Mouse (Mus musculus) embryonic facial prominence, embryonic 12.5 days (tissue): ENCODE measurements at regions not wholly inside any gene's neighbourhood (a gene's known extent, or its start where the extent isn't known, plus 50 kb on each side); places are given as distances from the start of the nearest gene placed in this dataset.
"Not testable (repeated sequence)": the region's sequence is repeated elsewhere in the genome, so short reads cannot be mapped to it uniquely, and the experiment has no call there.

Source experiments
- ATAC-seq: fragments of 200-750 bp; cut with Nextera tagmentation; 2 replicates; pipeline ENCODE4 v1.8.0; 2017; ENCODE audit not compliant: insufficient number of reproducible peaks, insufficient read depth, low FRiP score, low TSS enrichment
- H3K27ac ChIP-seq: fragments of 300-500 bp; sonication (generic); 2 replicates; pipeline ENCODE4 v1.5.1; 2016; ENCODE audit warnings: mild to moderate bottlenecking
- H3K27me3 ChIP-seq: fragments of 300-500 bp; sonication (generic); 2 replicates; pipeline ENCODE4 v1.6.1; 2016; ENCODE audit warnings: mild to moderate bottlenecking, moderate library complexity
- H3K36me3 ChIP-seq: fragments of 300-500 bp; sonication (generic); 2 replicates; pipeline ENCODE4 v1.6.1; 2016; ENCODE audit warnings: mild to moderate bottlenecking
- H3K4me1 ChIP-seq: fragments of 300-500 bp; sonication (generic); 2 replicates; pipeline ENCODE4 v1.6.1; 2016
- H3K4me2 ChIP-seq: fragments of 300-500 bp; sonication (generic); replicated peaks from 2 replicates; pipeline ENCODE4 v1.6.1; 2016; ENCODE audit warnings: mild to moderate bottlenecking, moderate library complexity
- H3K4me3 ChIP-seq: fragments of 300-500 bp; sonication (generic); 2 replicates; pipeline ENCODE4 v1.5.1; 2016; ENCODE audit warnings: mild to moderate bottlenecking
- H3K9ac ChIP-seq: fragments of 300-500 bp; sonication (generic); 2 replicates; pipeline ENCODE4 v1.6.1; 2016; ENCODE audit warnings: mild to moderate bottlenecking, moderate library complexity
- H3K9me3 ChIP-seq: fragments of 300-500 bp; sonication (generic); 2 replicates; pipeline ENCODE4 v1.6.1; 2016; ENCODE audit warnings: mild to moderate bottlenecking, moderate library complexity
- WGBS: fragments of 180-500 bp; shearing (Covaris S2); methylation state at CpG from one replicate; pipeline ENCODE4 v1.1.7; 2016; 5-methylcytosine and 5-hydroxymethylcytosine counted together

DNA sequence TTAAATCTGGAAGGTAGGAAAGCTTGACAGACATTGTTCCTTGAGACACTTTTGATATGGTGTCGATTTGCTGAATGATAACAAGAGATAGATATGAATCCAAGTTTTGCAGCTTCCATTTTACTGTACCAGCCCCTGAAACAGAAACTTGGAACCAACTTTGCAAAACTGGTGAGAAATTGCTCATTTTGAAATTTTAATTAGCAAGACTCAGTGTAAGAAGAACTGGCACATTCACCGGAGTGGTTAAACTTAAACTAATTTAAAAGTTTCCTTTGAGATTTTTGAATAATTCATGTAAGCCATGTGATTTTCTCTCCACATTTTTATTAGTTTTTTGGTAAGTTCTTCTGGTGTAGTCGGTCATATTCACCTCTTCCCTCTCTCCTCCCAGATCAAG, 85.3 kb downstream of the Slitrk1 start:
- Histone ChIP-seq H3K9me3 (no peaks in the 10 kb centered on the region), H3K27me3 (no peaks in the 10 kb centered on the region), H3K4me2 (no peak overlapping the region), H3K36me3 (no peaks in the 10 kb centered on the region), H3K4me1 (no peaks in the 10 kb centered on the region), H3K27ac (no peak overlapping the region), H3K4me3 (no peak overlapping the region), H3K9ac (no peak overlapping the region)
- ATAC-seq: no peak
- 89% methylated on average over 3 of the region's 3 CpGs for WGBS

DNA sequence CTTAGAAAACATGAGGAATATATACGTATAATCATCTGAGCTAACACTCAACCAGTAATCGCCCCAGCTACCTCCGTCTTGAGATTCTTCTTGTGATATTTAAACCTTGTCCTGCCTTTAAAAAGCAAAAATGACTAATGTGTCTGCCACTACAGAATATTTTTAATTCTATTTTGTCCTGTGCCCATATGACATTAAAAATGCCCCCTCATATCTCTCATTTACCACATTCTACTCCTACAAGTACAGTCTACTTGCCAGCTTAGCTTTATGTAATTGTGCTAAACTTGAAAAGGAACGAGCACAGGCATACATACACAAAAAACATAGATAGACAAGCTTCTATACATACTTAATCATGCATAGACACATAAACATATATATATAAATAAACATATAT, 92.4 kb downstream of the Slitrk1 start:
- Histone ChIP-seq H3K27ac (no peak overlapping the region), H3K4me2 (no peak overlapping the region), H3K9me3 (no peaks in the 10 kb centered on the region), H3K4me3 (no peak overlapping the region), H3K4me1 (no peaks in the 10 kb centered on the region), H3K9ac (no peak overlapping the region), H3K36me3 (no peaks in the 10 kb centered on the region), H3K27me3 (no peaks in the 10 kb centered on the region)
- WGBS: 84% methylated on average over 4 of the region's 4 CpGs
- ATAC-seq: no peak

DNA sequence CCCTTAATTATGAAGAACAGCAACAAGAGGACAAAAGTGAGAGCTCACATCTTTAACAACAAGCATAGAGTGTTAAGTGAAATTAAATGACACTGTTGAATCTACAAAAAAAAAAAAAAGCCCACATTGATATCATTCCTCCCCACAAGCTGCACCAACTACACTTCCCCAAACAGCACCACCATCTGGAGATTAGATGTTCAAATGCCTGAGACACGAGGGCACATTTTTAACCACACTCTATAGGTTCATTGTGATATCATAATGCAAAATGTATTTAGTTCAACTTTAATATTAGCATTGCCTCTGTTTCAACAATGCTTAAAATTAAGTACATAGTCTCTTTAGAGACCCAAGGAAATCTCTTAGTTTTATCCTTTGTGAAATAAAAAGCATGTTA, 94.6 kb downstream of the Slitrk1 start:
- Histone ChIP-seq H3K9me3 (no peaks in the 10 kb centered on the region), H3K36me3 (no peaks in the 10 kb centered on the region), H3K4me3 (no peak overlapping the region), H3K9ac (no peak overlapping the region), H3K27ac (no peak overlapping the region), H3K27me3 (no peaks in the 10 kb centered on the region), H3K4me2 (no peak overlapping the region), H3K4me1 (no peaks in the 10 kb centered on the region)
- no peak for ATAC-seq
- WGBS: 48% methylated on average over 1 of the region's 1 CpGs

DNA sequence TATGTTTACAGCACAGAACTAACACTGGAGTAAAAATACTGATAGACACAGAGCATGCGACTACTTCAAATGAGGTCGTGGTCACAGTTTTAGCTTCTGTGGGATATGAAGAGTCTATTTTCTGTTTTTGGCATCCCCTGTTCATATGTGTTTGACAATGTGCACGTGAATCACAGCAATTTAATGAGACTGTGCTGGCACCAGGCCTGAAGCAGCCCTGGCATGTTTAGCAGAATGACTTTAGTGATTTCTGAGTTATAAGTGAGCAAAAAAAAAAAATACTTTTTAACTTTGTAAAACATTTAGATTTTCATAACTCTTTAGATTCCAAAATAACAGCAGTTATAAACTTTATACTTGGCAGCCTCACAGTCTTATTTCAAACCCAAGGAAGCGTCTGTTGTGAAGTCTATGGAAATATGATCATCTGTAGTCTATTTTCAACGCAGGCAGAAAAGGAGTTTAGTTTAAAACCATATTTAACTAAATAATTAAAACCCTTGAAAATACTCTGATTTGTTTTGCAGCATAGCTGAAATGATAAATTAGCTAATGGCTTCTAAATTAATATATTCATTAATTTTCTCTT, 108.5 kb downstream of the Slitrk1 start:
- 79% methylated on average over 5 of the region's 5 CpGs for WGBS
- no peaks in the 10 kb centered on the region for H3K4me1 ChIP-seq
- no peak overlapping the region for H3K4me3 ChIP-seq
- H3K9ac ChIP-seq: no peak overlapping the region
- no peak overlapping the region for H3K27ac ChIP-seq
- H3K36me3 ChIP-seq: no peaks in the 10 kb centered on the region
- ATAC-seq: no peak
- H3K9me3 ChIP-seq: no peaks in the 10 kb centered on the region
- H3K27me3 ChIP-seq: no peaks in the 10 kb centered on the region
- H3K4me2 ChIP-seq: no peak overlapping the region

DNA sequence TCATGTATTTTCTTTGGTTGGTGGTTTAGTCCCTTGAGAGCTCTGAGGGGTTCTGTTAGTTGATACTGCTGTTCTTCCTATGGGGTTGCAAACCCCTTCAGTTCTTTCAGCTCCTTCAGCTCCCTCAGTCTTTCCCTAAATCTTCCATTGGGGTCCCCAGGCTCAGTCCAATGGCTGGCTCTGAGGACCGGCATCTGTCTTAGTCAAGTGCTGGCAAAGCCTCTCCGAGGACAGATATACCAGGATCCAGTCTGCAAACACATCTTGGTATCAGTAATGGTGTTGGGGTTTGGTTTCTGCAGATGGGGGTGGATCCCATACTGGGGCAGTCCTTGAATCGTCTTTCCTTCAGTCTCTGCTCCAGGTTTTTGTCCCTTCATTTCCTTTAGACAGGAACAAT, 115.1 kb downstream of the Slitrk1 start:
- no peak for ATAC-seq
- no peaks in the 10 kb centered on the region for H3K4me1 ChIP-seq
- H3K9me3 ChIP-seq: no peaks in the 10 kb centered on the region
- no peaks in the 10 kb centered on the region for H3K27me3 ChIP-seq
- no peak overlapping the region for H3K4me2 ChIP-seq
- no peak overlapping the region for H3K9ac ChIP-seq
- no peak overlapping the region for H3K4me3 ChIP-seq
- 86% methylated on average over 3 of the region's 3 CpGs for WGBS
- no peak overlapping the region for H3K27ac ChIP-seq
- H3K36me3 ChIP-seq: no peaks in the 10 kb centered on the region

DNA sequence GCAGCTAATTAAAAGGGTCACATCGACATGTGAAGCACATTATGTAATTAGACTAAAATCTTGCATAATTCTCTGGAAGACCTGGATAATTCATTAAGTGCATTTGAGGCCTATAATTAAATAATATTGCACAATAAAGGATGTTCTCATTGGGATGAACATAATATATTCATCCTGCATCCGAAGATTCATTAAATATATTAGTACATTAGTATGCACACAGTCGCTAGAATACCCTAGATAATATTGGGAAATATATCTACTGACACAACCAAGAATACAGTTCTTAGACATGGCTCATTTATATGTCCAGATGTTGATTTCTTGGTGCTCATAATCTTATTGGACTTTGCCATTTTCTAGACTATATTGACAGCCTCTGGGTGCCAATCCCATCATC, 121.5 kb downstream of the Slitrk1 start:
- H3K4me2 ChIP-seq: no peak overlapping the region
- no peaks in the 10 kb centered on the region for H3K27me3 ChIP-seq
- ATAC-seq: no peak
- H3K27ac ChIP-seq: no peak overlapping the region
- H3K4me1 ChIP-seq: no peaks in the 10 kb centered on the region
- no peak overlapping the region for H3K9ac ChIP-seq
- H3K36me3 ChIP-seq: no peaks in the 10 kb centered on the region
- no peaks in the 10 kb centered on the region for H3K9me3 ChIP-seq
- no peak overlapping the region for H3K4me3 ChIP-seq
- WGBS: 82% methylated on average over 3 of the region's 3 CpGs

DNA sequence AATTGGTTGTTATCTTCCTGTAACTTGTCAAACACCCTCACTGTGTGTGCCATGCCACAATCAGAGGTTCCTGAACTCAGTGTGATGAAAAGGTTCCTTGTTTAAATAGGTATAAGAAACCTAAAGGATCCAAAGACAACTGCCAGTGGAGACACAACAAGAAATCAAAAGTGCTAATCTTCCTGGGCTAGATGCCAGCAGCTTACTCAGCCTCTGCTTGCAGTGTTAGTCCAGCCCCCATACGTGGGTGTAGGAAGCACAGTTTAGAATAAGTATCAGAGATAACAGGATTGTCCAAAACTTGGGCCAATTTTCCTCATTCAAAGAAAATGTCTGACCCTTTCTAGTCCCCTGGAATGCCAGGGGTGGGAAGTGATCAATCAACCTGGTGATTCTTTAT, 122.7 kb downstream of the Slitrk1 start:
- 54% methylated on average over 1 of the region's 1 CpGs for WGBS

DNA sequence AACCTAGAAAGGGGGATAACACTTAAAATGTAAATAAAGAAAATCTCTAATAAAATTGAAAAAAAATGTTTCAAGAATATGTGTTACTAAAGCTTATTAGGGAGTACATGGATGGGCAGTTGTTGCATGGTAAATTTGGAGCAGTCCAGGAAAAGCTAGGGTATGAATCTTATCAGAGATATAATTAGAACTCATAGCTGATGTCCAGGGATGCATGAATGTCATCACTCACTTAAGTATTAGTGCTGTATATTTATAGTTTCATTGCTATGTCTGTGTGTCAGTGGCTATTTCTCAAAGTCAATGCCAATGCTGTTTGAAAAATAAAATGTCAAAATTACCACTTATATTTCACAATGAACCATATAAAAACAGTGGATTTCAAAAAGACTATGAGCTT, 165.2 kb downstream of the Slitrk1 start:
- no peaks in the 10 kb centered on the region for H3K4me1 ChIP-seq
- H3K36me3 ChIP-seq: no peaks in the 10 kb centered on the region
- H3K9ac ChIP-seq: no peak overlapping the region
- no peak overlapping the region for H3K4me2 ChIP-seq
- no peak for ATAC-seq
- H3K27ac ChIP-seq: no peak overlapping the region
- H3K4me3 ChIP-seq: no peak overlapping the region
- H3K27me3 ChIP-seq: no peaks in the 10 kb centered on the region
- no peaks in the 10 kb centered on the region for H3K9me3 ChIP-seq

More for the DNA sequence above, 122.7 kb downstream of the Slitrk1 start:
- no peak overlapping the region for H3K9ac ChIP-seq
- no peaks in the 10 kb centered on the region for H3K9me3 ChIP-seq
- no peaks in the 10 kb centered on the region for H3K4me1 ChIP-seq
- H3K4me2 ChIP-seq: no peak overlapping the region
- H3K27ac ChIP-seq: no peak overlapping the region
- no peaks in the 10 kb centered on the region for H3K27me3 ChIP-seq
- no peak overlapping the region for H3K4me3 ChIP-seq
- H3K36me3 ChIP-seq: no peaks in the 10 kb centered on the region
- ATAC-seq: no peak

DNA sequence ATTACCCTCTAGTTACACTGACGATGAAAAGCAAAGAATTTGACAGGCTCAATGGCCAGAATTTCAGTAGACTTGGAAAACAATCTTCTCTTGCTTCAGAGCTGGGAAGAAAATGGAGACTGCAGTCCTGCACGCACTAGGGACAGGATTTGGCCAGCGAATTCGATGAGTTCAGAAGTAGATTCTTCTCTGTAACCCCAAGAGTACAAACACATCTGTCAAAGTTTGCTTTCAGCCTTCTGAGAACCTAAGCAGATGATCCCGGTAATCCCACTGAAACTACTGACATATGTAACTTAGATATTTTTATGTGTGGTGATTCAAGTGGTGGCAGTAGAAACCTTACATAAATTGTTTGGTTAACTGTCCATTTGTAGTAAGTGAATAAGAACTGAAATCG, 202.1 kb downstream of the Slitrk1 start:
- no peak for ATAC-seq
- Histone ChIP-seq H3K9ac (no peak overlapping the region), H3K4me1 (no peaks in the 10 kb centered on the region), H3K27me3 (no peaks in the 10 kb centered on the region), H3K4me2 (no peak overlapping the region), H3K4me3 (no peak overlapping the region), H3K27ac (no peak overlapping the region), H3K9me3 (no peaks in the 10 kb centered on the region), H3K36me3 (no peaks in the 10 kb centered on the region)
- WGBS: 60% methylated on average over 6 of the region's 6 CpGs

DNA sequence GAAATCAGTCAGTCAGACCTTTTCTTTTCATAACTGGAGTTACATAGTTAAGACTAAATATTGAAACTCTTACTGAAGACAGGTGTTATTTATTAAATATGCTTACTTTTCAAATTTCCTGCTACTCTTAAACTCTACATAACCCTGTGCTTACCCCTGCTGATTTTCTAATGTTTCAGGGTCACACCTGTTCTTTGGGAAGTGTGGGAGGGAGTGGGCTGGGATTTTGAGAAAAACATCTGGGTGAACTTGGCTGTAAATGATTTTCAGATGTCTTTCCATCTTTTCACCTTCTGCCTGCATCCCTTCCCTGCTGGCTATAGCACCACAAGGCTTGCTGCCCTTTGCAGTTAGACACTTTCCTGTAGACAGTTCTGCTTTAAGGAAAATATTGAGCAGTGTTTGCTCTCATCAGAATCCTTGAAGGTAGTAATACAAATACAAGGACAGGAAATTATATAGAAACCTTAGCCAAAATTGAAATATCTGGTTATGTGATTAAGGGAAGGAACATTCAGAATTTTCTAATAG, 204.8 kb downstream of the Slitrk1 start:
- no peaks in the 10 kb centered on the region for H3K36me3 ChIP-seq
- H3K27ac ChIP-seq: no peak overlapping the region
- H3K4me3 ChIP-seq: no peak overlapping the region
- ATAC-seq: peak; percentile 60; the same call in 1 of the 2 replicates
- no peak overlapping the region for H3K9ac ChIP-seq
- no peak overlapping the region for H3K4me2 ChIP-seq
- no peaks in the 10 kb centered on the region for H3K9me3 ChIP-seq
- no peaks in the 10 kb centered on the region for H3K4me1 ChIP-seq
- H3K27me3 ChIP-seq: no peaks in the 10 kb centered on the region

DNA sequence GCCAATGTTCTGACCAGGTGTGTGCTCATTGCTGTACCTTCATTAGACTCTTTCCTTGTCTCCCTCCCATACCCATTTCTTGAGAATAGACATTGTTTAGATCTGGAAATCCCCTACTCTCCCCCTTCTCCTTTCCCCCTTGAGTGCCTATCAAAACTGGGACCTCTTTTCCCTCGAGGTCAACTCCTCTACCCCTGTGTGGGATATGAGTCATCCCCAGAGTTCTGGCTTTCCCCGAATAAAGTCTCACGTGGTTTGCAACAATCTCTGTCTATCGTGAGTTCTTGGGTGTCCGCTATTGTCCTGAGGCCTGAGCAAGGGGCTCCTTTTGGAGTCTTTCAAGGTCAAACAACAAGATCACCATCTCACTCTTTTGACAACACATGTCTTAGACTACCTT, 209.3 kb downstream of the Slitrk1 start:
- not testable (repeated sequence) for H3K4me1 ChIP-seq, H3K4me2 ChIP-seq, H3K27ac ChIP-seq, H3K9me3 ChIP-seq, H3K4me3 ChIP-seq, H3K36me3 ChIP-seq, H3K9ac ChIP-seq, ATAC-seq, H3K27me3 ChIP-seq
- WGBS: 88% methylated on average over 5 of the region's 5 CpGs

DNA sequence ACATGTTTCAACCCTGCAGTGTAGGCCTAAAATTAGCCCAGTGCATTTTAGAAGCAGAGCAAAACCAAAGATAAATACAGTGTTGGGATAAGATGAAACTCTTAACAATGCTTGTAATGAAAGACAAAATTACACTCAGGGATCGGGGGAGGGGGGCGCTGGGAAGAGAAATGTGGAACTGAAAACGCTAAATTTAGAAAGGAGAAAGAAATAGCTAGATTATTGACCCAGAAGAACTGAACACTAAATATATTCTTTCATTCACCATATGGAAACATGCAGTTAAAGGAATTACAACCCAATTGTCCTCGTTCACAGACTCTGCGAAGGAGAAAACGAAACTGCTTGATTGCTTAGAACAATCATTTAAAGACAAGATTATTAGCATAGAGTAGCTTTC, 249.1 kb downstream of the Slitrk1 start:
- H3K36me3 ChIP-seq: no peaks in the 10 kb centered on the region
- no peaks in the 10 kb centered on the region for H3K4me1 ChIP-seq
- no peak for ATAC-seq
- H3K9me3 ChIP-seq: 0 out of 2 replicates have a peak, but pooled peaks cover 3% of the 10 kb centered on the region
- no peak overlapping the region for H3K27ac ChIP-seq
- 76% methylated on average over 6 of the region's 6 CpGs for WGBS
- H3K9ac ChIP-seq: no peak overlapping the region
- H3K27me3 ChIP-seq: no peaks in the 10 kb centered on the region
- H3K4me3 ChIP-seq: no peak overlapping the region
- no peak overlapping the region for H3K4me2 ChIP-seq

DNA sequence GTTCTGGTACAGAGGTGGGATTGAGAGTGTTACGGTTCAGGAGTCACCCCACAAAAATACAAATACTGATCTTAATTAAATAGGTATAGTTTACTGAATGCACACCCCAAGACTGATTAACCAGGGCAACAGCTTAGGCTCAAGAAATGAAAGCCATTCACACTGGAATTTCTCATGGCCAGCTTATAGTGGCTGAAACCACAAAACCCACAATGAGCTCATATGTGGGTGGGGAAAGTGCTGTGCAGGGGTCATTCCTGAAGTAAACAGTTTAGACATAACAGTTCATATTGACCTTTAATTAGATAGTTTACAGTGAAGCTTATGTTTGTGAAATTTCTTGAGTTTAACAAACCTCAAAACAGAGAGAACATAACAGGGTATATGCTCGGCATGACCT, 275.7 kb downstream of the Slitrk1 start:
- 81% methylated on average over 2 of the region's 2 CpGs for WGBS
- no peak overlapping the region for H3K27ac ChIP-seq
- no peak for ATAC-seq

More for the DNA sequence above, 275.7 kb downstream of the Slitrk1 start:
- Histone ChIP-seq H3K4me2 (no peak overlapping the region), H3K36me3 (no peaks in the 10 kb centered on the region), H3K4me1 (no peaks in the 10 kb centered on the region), H3K4me3 (no peak overlapping the region), H3K9ac (no peak overlapping the region), H3K27me3 (no peaks in the 10 kb centered on the region), H3K9me3 (no peaks in the 10 kb centered on the region)
